Mouse (Mus musculus): ENCODE measurements around the gene Gca.

GRCm38 (mm10) chr2:62717270-62717669 is 53.2 kb downstream of the Gca start:
- TF ChIP-seq CTCF (IDR thresholded peaks at IDR 0.05; ENCODE audit: insufficient read depth, low read depth, low read length): no peak
- TF ChIP-seq POLR2A (IDR thresholded peaks at IDR 0.05; ENCODE audit: insufficient read depth, low read depth, low read length): no peak
